Mouse (Mus musculus): ENCODE data around the gene Ets2.
"Not testable (repeated sequence)": the region's sequence is repeated elsewhere in the genome, so short reads cannot be mapped to it uniquely, and the experiment has no call there.

Ets2 gene

DNA sequence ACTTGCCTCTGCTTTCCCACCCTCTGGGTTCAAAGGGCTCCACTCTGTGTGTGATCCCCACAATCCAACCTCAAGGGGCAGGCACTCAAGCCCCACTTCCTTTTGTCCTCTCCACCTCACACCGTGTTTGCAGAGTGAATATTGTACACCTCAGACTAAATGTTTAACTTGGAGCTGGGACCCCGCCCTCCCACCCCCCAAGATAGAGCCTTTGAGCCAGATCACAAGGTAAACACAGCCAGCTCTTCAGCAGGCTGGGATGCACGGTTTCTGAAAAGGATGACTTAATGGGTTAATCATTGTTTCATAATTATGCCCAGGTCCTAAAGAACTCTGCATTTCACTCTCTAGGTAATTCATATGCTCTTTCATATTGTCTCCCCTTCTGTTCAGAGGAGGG lies 2.2 kb upstream of the Ets2 start:
- DNase-seq (ENCODE audit: low spot score): no peak

DNA sequence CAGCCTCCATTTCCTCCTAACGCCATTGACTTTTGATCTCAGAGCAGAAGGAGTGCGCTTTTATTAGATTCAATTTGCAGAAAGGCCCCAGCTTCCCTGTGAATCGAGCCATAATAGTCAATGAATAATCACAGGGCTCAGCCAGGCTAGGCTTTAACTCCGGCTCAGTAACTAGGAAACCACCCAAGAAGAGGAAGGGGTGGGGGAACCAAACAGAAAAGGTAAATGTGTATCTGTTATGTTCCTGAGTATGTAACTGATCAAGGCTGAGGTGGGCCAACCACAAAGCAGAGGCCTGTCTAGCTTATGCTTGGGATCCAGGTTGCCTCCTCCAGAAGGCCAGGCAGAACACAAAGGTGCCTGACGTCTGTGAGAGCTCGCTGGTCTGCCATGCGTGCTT lies 1.7 kb upstream of the Ets2 start:
- no peak for DNase-seq (ENCODE audit: low spot score)

DNA sequence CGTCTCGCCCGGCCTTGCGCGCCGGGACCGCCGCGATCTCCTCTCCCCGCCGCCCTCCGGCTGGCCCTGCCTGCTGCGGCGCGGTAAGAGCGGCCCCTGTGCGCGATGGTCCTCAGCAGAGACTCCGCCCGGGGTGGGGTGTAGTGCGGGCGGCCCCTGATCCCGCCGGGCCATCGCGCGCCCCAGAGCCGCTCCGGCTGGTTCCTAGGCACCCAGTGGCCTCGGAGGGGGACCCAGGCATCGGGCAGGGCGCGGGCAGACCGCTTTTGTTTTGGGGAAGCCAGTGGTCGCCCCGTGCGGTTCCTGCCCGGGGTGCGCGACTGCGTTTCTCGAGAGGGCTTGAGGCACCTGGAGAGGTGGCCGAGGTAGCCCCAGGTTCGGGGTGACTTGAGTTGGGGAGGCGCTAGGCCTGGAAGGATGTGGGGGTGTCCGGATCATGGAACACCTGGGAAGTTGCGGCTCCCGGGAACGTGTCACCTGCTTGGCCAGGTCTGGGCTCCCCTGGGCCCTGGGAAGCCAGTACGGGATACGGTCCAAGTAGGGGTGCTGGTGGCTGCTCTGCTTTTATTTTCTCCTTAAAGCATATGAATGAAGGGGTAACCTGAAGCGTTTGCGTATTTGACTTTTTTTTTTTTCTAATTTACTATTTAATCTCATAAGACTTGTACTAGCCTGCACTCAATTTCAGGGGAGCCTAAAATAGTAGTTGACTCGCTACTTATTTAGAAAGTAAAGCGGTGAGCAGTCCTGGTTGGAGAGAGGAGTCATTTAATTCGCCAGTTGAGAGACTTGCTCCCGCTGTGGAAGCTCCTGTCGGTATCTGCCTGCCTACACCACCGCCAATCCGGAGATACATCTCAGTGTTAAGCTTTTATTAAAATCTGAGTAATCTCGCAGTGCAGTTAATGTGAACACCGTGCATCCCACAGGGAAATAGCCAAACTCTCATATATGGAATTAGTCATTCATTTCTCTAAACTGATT lies 979 bp downstream of the Ets2 start:
- no peak for DNase-seq (ENCODE audit: low spot score)

DNA sequence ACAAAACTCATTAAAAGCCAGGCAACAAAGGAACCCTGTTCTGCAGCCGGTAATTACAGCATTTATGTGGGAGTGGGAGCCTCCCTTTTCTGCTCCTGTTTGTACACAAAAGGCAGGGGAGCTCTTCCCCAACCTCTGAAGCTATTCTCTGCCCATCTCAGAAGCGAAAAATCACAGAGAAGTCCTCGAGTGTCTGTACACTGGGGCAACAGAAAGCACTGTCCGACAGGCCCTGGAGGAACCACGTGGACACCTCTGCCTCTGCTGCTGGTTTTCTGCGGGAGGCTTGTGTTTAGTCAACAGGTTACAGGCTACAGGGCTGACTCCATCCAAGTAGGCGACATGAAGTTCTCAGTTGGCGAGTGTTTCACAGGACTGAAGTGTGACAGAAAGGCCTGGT lies 2.1 kb downstream of the Ets2 start:
- DNase-seq (ENCODE audit: low spot score): no peak

DNA sequence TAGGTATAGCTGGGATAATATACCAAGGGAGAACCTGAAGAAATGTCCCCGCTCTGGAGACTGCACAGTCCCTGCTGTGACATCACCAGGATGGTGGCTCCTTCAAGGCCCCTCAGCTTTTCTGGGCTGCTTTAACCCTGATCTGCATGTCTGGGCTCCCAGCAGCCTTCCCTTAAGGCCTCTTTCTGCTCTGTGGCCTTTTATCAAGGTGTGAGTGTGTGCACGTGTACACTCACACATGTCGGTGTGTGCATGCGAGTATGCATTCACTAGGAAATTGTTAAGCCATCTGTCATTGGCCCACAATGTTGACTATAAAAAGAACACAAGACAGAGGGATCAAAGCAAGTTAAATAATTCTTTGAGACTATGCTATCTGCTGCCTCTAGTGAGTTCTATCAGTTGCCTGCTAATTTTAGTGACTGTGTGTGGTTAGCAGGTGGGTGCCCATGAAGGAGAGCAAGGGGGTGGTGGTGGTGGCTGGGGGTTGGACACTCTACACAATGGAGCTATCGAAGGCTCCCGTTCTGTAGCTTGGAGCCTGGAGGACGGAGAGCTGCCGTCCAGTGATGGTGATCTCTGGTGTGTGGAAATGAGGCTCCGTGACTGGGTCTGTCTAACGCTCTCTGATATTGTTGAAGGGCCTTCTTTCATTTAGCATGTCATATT lies 2.9 kb downstream of the Ets2 start:
- no peak for DNase-seq (ENCODE audit: low spot score)

DNA sequence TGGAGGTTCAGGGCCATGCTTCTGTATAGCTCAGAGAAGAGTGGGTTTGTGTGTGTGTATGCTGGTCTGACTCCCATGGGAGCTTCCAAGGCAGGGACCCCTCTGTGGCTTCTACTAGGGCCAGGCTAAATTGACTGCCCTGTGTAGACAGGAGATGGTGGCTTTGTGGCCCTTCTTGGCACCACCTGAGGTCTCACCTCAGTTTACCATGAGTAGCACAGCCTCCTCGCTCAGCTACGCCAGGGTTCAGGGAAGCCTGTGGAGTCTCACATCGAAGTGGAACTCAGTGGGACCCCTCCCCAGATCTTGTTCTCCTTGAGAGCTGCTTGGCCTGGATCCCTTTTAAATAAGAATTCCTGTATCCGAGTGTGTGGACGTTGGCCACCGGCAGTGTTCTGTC lies 3.9 kb downstream of the Ets2 start:
- no peak for DNase-seq (ENCODE audit: low spot score)

DNA sequence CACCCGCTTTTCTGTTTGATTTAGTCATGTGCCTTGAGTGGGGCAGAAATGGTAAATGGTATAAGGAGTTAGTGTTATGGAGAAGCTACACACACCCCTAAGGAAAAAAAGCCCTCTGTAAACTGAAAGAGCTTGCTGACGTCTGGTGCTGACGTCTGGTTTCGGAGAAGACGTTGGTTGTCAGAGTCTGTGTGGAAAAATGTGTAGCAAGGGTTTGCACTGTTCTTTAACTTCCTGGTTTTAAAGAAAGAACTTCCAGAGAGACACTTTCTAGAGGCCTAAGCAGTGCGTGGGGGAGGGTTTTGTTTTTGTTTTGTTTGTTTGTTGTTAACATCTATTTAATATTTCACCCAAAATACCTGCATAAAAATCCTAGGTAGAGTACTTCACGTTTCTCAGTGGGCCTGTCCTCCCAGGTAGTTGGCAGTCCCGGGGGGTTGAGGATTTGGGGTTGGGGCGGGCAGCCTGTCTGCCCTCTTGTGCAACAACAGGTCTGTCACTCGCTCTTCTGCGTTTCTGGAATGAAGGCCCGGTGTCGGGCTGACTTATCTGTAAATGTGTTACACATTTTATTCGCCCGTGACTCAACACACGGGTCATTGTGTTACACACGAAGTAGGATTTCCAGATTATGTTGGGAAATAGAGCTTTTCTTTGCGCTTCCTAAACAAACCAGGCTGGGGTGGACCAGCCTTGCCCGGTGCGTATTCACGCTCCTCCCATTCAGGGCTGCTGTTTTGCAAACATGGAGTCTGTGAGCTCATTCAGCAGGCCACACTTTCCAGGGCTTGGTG lies 6.5 kb downstream of the Ets2 start:
- DNase-seq (ENCODE audit: low spot score): peak; percentile 37

DNA sequence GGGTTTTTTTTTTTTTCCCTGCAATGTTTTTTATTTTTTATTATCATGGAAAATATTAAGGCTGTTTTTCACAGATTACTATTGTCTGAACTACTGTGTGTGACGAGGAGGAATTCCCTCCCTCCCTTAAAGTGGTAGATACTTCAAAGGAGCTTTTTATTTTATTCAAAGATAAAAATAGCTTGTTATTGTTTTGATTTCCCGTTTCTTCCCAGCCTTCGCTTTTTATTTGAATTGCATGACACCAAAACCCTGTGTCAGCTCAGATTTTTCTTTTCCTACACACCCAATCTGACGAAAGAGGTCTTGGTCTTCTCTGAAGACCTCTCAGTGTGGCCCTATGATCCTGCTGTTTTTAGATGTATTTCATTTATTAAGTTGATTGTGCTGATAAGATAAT lies 7.3 kb downstream of the Ets2 start:
- DNase-seq (ENCODE audit: low spot score): no peak

DNA sequence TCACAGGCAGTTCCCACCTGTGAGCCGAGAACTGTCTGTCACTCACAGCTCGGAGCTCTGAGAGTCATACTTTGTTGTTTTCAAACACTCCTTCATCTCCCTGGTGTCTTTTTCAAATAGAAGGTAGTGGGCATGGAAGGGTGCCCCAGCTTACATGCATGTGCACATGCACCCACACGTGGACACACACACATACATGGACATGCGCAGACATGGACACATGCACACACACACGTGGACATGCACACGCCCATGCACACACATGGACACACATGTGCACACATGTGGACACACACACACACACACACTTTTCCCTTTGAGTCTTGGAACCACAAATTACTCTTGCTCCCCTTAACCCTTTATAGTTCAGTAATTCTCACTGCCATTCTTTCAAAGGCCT lies 8.3 kb downstream of the Ets2 start:
- no peak for DNase-seq (ENCODE audit: low spot score)

DNA sequence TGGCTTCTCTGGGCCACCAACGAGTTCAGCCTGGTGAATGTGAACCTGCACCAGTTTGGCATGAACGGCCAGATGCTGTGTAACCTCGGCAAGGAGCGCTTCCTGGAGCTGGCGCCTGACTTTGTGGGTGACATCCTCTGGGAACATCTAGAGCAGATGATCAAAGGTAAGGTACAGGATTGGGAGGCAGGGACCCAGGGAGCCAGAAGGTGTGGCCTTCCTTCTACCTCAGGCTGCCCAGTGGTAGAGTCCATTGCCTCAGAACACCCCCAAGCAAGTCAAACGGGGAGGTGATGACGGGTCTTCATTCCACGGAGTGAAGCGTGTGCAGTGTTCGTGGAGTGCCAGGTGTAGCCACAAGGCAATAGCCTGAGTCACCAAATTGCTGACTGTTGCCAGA lies 10.2 kb downstream of the Ets2 start:
- DNase-seq (ENCODE audit: low spot score): no peak

DNA sequence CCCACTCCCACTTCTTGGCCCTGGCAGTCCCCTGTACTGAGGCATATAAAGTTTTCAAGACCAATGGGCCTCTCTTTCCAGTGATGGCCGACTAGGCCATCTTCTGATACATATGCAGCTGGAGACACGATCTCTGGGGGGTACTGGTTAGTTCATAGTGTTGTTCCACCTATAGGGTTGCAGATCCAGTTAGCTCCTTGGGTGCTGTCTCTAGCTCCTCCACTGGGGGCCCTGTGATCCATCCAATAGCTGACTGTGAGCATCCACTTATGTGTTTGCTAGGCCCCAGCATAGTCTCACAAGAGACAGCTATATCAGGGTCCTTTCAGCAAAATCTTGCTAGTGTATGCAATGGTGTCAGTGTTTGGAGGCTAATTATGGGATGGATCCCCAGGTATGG lies 11.2 kb downstream of the Ets2 start:
- not testable (repeated sequence) for DNase-seq (ENCODE audit: low spot score)

DNA sequence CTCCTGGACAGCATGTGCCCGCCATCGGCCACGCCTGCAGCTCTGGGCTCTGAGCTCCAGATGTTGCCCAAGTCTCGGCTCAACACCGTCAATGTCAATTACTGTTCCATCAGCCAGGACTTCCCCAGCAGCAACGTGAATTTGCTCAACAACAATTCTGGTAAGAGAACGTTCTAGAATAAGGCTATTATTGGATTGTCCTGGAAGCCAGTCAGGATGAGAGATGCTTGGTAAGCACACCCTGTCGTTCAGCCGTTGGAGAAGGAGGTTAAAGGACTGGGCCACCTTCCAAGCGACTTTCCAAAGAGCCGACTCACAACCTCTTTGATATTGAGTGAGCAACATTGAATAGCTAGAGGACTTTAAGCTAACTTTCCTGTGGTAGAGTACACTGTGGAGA lies 13.2 kb downstream of the Ets2 start:
- no peak for DNase-seq (ENCODE audit: low spot score)

DNA sequence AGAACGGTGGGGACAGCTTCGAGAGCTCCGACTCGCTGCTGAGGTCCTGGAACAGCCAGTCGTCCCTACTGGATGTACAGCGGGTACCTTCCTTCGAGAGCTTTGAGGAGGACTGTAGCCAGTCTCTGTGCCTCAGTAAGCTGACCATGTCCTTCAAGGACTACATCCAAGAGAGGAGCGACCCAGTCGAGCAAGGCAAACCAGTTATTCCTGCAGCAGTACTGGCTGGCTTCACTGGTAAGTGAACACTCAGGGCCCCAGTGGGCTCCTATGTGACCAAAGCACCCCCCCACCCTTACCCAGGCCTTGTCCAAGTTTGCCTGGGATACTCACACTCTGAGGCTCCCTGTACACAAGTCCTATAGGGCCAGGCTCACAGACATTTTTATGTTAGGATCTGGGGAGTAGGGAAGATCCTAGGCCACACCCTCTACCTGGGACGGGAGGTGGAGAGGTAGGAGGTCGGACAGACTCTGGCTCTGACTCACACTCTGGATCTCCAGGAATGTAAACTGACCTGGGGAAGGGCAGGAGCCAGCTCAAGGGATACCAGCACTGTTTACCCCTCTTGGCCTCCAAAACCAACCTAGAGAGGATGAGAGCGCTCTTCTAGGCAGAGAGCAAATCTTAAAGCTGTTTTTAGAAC lies 14.3 kb downstream of the Ets2 start:
- peak; percentile 75 for DNase-seq (ENCODE audit: low spot score)

DNA sequence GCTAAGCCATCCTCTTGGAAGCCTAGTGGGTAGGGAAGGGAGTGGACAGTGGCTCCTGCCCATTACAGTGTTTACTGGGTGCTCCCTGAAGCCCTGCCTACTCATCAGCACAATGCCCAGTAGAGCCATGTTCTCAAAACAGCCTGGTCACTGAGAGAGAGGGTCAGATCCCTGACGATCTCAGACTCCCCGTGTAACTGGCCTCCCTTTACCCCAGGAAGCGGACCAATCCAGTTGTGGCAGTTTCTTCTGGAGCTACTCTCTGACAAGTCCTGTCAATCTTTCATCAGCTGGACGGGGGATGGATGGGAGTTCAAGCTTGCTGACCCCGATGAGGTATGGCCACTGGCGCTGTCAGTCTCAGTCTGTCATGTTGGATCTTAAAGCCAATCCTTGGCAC lies 15.8 kb downstream of the Ets2 start:
- DNase-seq (ENCODE audit: low spot score): no peak

DNA sequence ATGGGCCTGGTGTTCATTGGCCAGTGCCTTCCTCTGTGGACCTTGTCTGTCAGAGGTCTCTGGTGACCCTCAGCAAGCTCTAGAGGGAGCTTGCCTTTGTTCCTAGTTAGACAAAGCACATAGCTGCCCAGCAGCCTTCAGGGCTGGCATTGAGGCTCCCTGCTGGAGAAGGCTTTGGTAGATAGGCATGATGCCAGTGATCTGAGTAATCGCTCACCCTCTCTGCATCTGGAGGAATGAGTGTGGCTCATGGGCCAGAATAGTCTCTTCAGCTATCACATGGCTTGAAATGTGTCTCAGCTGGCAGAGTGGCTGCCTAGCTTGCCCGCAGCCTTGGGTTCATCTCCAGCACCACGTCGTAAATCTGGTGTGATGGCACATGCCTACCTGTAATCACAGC lies 16.2 kb downstream of the Ets2 start:
- no peak for DNase-seq (ENCODE audit: low spot score)

DNA sequence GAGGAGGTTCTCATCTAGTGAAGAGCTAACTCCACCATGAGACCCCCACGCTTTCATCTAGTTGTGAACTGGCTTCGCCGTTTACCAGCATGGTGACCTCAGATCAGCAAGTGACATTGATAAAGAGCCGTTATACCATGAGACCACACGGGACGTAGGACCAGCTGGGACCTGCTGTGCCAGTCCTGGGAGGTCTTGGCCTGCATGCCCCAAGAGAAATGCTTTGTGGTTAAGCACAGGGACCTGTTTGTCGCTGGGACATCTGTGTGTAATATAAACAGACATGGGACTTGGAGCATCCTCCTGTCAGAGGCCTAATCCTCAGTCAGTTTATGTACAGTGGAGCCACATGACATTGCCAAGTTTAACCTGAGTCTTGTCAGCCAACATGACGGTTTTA lies 18.7 kb downstream of the Ets2 start:
- no peak for DNase-seq (ENCODE audit: low spot score)

DNA sequence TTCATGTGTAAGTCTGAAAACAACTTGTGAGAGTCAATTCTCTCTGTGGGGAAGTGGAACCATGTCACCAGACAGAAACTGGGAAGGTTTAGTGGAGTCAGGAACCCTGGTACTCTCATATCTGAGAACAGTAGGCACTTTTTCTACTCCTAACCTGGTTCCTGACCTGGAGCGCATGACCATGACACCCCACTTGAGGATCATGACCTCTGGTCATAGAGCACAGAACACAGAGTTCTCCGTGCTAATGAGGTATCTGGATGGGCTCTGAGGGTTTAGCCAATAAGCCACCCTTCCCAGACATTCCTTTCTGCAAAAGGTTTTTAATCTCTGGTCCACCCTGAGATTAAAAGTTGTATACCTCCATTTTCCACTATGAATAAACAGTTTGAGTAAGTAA lies 22.4 kb downstream of the Ets2 start:
- DNase-seq (ENCODE audit: low spot score): no peak

DNA sequence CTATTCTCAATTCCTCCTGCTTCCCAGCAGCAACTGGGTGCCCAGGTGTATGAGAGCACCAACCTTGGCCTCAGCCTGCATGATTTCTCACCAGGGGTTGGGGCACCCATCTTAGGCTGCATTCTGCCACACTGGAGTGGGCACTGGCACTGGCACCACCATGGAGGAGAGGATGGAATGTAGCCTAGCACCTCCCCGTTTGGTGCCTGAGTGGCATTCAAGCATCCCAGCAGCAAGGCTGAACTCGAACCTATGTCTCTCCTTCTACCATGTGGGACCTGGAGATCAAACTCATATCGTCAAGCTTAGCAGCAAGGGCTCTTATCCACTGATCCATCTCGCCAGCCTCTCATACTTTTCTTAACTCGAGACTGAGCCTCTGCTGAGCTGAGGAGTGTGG lies 22.9 kb downstream of the Ets2 start:
- DNase-seq (ENCODE audit: low spot score): no peak

DNA sequence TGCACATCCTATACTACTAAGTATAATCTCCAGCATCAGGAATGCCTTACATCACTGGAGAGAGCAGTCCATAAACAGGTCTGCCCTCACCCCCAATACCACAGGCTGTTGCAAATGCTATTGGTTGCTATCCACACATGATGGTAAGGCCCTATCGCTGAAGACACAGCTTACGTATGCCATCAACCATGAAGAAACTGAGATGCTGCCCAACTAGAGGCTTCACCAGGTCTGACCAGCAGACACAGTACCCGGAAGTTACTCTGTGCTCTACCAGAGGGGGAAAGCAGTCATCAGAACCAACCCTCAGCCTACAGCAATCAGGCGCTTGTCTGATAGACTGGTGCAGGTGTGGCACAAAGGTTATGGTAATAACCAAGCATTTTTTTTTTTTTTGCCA lies 24.9 kb downstream of the Ets2 start:
- no peak for DNase-seq (ENCODE audit: low spot score)

DNA sequence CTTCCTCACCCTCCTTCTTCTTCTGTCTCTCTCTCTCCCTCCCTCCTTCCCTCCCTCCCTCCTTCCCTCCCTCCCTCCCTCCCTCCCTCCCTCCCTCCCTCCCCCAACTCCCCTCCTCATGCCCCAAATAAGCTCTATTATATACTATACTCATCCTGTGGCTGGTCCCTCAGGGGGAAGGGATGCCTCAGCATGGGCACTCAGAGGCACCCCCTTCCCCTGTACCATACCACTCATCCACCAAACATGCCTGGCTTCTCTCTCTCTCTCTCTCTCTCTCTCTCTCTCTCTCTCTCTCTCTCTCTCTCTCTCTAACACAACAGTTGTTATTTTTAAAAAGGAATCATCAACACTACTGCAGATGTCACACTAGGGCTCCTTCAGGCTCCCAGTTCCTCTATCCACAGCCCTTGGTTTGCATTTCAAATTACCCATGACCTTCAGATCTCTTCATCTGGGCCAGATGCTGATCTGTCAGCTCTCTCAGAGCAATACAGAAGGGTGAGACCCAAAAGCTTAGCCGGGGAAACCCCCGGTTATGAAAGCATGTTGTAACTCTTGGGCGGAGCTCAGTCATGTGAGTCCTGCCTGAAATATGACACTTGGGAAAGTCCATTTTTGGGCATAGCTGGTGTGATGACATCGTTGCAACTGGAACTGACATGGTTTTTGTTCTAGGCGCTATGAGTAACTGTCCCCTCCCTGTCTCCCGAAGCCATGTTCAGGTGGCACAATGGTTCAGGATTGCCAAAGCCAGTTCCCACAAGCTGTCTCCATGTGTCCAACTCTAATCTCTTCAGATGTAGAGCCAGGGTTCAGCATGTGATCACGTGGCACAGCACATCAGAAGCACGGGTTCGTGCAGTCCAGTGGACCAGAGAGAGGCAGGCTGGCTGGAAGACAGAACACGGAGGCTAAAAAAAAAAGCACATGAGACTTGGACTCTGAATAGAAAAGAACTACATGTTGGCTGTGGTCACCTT lies 26.9 kb downstream of the Ets2 start:
- DNase-seq (ENCODE audit: low spot score): peak; percentile 58

DNA sequence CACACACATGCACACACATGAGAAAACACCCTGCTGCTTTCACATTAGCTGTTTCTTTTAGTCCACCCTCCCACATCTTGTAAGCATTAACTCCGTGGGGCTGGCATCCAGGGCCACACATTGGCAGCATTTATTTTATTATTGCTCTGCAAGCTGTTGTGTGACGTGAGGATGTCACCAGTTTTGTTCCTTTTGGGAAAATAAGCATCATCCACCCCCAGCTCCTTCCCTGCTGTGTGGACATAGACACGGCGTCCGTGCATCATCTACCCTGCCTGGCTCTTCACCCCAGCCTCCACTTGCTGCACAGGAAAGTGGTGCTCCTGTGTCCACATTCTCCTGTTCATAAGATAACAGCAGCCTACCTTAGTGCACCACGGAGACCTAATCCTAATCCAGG lies 27.9 kb downstream of the Ets2 start:
- no peak for DNase-seq (ENCODE audit: low spot score)
